ENCODE assay signal across 9 mouse cellular contexts in genomic region chr6:108835765-108836691, GRCm38 (mm10). TPM values are rescaled to one million over a fixed set of nuclear protein-coding genes. Genes with fewer than 3 reads are reported as not detected.
DNase-seq lines count a peak whose midpoint lies in the region; ATAC-seq and TF ChIP-seq lines count a peak whose summit lies in the region.
"Had no signal": no experiment of that assay in that cellular context is flagged by ENCODE, and none has a peak within 500 bp of the region (broad histone marks: within the 10 kb centered on the region; RNA-seq: fewer than 3 reads in every experiment).

No protein-coding gene starts in this region.

- peaks cover 28% of the 10 kb centered on the region for H3K36me3 ChIP-seq in liver, embryonic 15.5 days (replicated peaks)
- H3K36me3 ChIP-seq in forebrain, embryonic 16.5 days (ENCODE audit: control insufficient read depth, insufficient read depth) = 0 out of 2 replicates have a peak, but pooled peaks cover 4% of the 10 kb centered on the region
- H3K36me3 ChIP-seq in forebrain, embryonic 10.5 days (replicated peaks) = peaks cover 46% of the 10 kb centered on the region

- no peaks in the 10 kb centered on the region for H3K27me3 ChIP-seq in liver, embryonic 15.5 days
- H3K27me3 ChIP-seq in forebrain, embryonic 16.5 days (replicated peaks; ENCODE audit: control insufficient read depth, insufficient read depth, low read length) = no peaks in the 10 kb centered on the region
- H3K27me3 ChIP-seq in forebrain, embryonic 10.5 days (ENCODE audit: poor library complexity, severe bottlenecking) = no peaks in the 10 kb centered on the region
- H3K27me3 ChIP-seq: embryonic facial prominence, embryonic 15.5 days had no signal

- ATAC-seq in liver, embryonic 15.5 days (ENCODE audit: insufficient read depth) = peak; percentile 78
- ATAC-seq in forebrain, embryonic 16.5 days = no peak

- no peaks in the 10 kb centered on the region for H3K9me3 ChIP-seq in liver, embryonic 15.5 days (replicated peaks)
- H3K9me3 ChIP-seq in forebrain, embryonic 16.5 days (ENCODE audit: control insufficient read depth, low read length) = no peaks in the 10 kb centered on the region
- H3K9me3 ChIP-seq in forebrain, embryonic 10.5 days = no peaks in the 10 kb centered on the region
- H3K9me3 ChIP-seq: embryonic facial prominence, embryonic 15.5 days had no signal

- TF ChIP-seq CTCF in bone marrow macrophage, adult 2 months (IDR thresholded peaks at IDR 0.05; ENCODE audit: low read depth, low read length) = no peak

- H3K27ac ChIP-seq in bone marrow macrophage, adult 2 months (ENCODE audit: insufficient read depth, low read depth, low read length) = peak overlapping the region; percentile 49
- H3K27ac ChIP-seq in liver, embryonic 15.5 days (replicated peaks) = peak overlapping the region; percentile 55
- no peak overlapping the region for H3K27ac ChIP-seq in forebrain, embryonic 16.5 days (ENCODE audit: low read length)
- no peak overlapping the region for H3K27ac ChIP-seq in forebrain, embryonic 10.5 days
- H3K27ac ChIP-seq: embryonic facial prominence, embryonic 15.5 days had no signal

- WGBS in liver, embryonic 15.5 days (ENCODE audit: insufficient replicate concordance) = 61% methylated on average over 16 of the region's 16 CpGs
- WGBS in forebrain, embryonic 16.5 days = 87% methylated on average over 16 of the region's 16 CpGs
- WGBS in forebrain, embryonic 10.5 days = 93% methylated on average over 16 of the region's 16 CpGs

- H3K4me3 ChIP-seq in bone marrow macrophage, adult 2 months (ENCODE audit: insufficient read depth, low read length) = peak overlapping the region; percentile 29; the same call in 1 of the 2 replicates
- no peak overlapping the region for H3K4me3 ChIP-seq in liver, embryonic 15.5 days (replicated peaks)
- H3K4me3 ChIP-seq in forebrain, embryonic 16.5 days (replicated peaks; ENCODE audit: low read length) = no peak overlapping the region
- no peak overlapping the region for H3K4me3 ChIP-seq in forebrain, embryonic 10.5 days
- H3K4me3 ChIP-seq: embryonic facial prominence, embryonic 15.5 days had no signal

- no peak for TF ChIP-seq POLR2A in bone marrow macrophage, adult 2 months (IDR thresholded peaks at IDR 0.05; ENCODE audit: borderline replicate concordance, low read depth, low read length)

- H3K4me1 ChIP-seq in bone marrow macrophage, adult 2 months (ENCODE audit: control insufficient read depth, insufficient read depth, low read length) = peaks cover 58% of the 10 kb centered on the region
- H3K4me1 ChIP-seq in liver, embryonic 15.5 days (replicated peaks) = peaks cover 60% of the 10 kb centered on the region
- no peaks in the 10 kb centered on the region for H3K4me1 ChIP-seq in forebrain, embryonic 16.5 days (replicated peaks; ENCODE audit: control insufficient read depth, insufficient read depth, low read length)
- peaks cover 8% of the 10 kb centered on the region for H3K4me1 ChIP-seq in forebrain, embryonic 10.5 days

- peak; percentile 22 for DNase-seq in MN1 (ENCODE audit: low spot score)
- DNase-seq in spleen, adult 18-20 months = peak; percentile 35 to 38
- DNase-seq in forebrain, embryonic 10.5 days (ENCODE audit: extremely low spot score, low spot score) = no peak
- no peak for DNase-seq in urinary bladder, postnatal 25 days (ENCODE audit: low spot score)
- DNase-seq in kidney, postnatal 25 days = no peak

- no peak overlapping the region for H3K9ac ChIP-seq in liver, embryonic 15.5 days
- H3K9ac ChIP-seq in forebrain, embryonic 16.5 days (replicated peaks; ENCODE audit: low read depth, low read length) = no peak overlapping the region
- H3K9ac ChIP-seq: embryonic facial prominence, embryonic 15.5 days had no signal

- peak overlapping the region; percentile 42 for H3K4me2 ChIP-seq in liver, embryonic 15.5 days
- no peak overlapping the region for H3K4me2 ChIP-seq in forebrain, embryonic 16.5 days (ENCODE audit: low read length)
- H3K4me2 ChIP-seq: embryonic facial prominence, embryonic 15.5 days had no signal

RNA-seq across cellular contexts. Expression of gene Edem1, which starts 7.6 kb away (rescaled TPM):
- 186 and 200 TPM in 2 replicates for polyA plus RNA-seq in bone marrow macrophage, adult 2 months (2012; ENCODE audit: insufficient read depth, insufficient read length, missing spikeins)
- 18.5 and 18.9 TPM in 2 replicates for polyA plus RNA-seq in liver, embryonic 15.5 days (2015; fragmentation: Nextera tagmentation; extraction: Ambion mirVana)
- 6.8 and 7.3 TPM in 2 replicates for polyA plus RNA-seq in forebrain, embryonic 16.5 days (2015; fragmentation: Nextera tagmentation; extraction: Ambion mirVana)
- 16.4 and 20.0 TPM in 2 replicates for polyA plus RNA-seq in forebrain, embryonic 10.5 days (2016; fragmentation: Nextera tagmentation; extraction: Ambion mirVana)

RNA-seq across cellular contexts. Expression of gene Arl8b, which starts 53.1 kb away (rescaled TPM):
- 103 and 114 TPM in 2 replicates for polyA plus RNA-seq in bone marrow macrophage, adult 2 months (2012; ENCODE audit: insufficient read depth, insufficient read length, missing spikeins)
- polyA plus RNA-seq in liver, embryonic 15.5 days (2015; fragmentation: Nextera tagmentation; extraction: Ambion mirVana) = 31.0 and 32.7 TPM in 2 replicates
- 104 and 110 TPM in 2 replicates for polyA plus RNA-seq in forebrain, embryonic 16.5 days (2015; fragmentation: Nextera tagmentation; extraction: Ambion mirVana)
- polyA plus RNA-seq in forebrain, embryonic 10.5 days (2016; fragmentation: Nextera tagmentation; extraction: Ambion mirVana) = 62.6 and 64.6 TPM in 2 replicates

Comparison
In these comparisons a context has a peak if more than half of its experiments do, and no peak if none do; other contexts are left out.
1. DNase-seq: peak in MN1 (single experiment) and spleen, adult 18-20 months (2 of 2); none in forebrain, embryonic 10.5 days (single experiment), urinary bladder, postnatal 25 days (single experiment) and kidney, postnatal 25 days (0 of 2).
2. H3K27ac ChIP-seq: peak in bone marrow macrophage, adult 2 months (single experiment) and liver, embryonic 15.5 days (single experiment); none in forebrain, embryonic 16.5 days (single experiment) and forebrain, embryonic 10.5 days (single experiment).